Mouse (Mus musculus) adrenal gland, adult 8-10 months (tissue): ENCODE measurements around the gene Frs3. TPM values are rescaled to one million over a fixed set of nuclear protein-coding genes. Genes with fewer than 3 reads are reported as not detected.
A peak's percentile ranks its signal among the peaks of the same experiment; 100 is the strongest.

ENCODE experiments used
- DNase-seq: peaks from one replicate; pipeline ENCODE4 v3.0.0; 2022
- total RNA-seq, 4 experiments: library from RNA; stranded (reverse); gene quantifications; 2 replicates each; pipeline ENCODE4 v1.2.4; 2022

The Frs3 gene
- total RNA-seq, 4 experiments from 2014 or later, result 3.9 to 10.5 (median 8.6) TPM

DNA sequence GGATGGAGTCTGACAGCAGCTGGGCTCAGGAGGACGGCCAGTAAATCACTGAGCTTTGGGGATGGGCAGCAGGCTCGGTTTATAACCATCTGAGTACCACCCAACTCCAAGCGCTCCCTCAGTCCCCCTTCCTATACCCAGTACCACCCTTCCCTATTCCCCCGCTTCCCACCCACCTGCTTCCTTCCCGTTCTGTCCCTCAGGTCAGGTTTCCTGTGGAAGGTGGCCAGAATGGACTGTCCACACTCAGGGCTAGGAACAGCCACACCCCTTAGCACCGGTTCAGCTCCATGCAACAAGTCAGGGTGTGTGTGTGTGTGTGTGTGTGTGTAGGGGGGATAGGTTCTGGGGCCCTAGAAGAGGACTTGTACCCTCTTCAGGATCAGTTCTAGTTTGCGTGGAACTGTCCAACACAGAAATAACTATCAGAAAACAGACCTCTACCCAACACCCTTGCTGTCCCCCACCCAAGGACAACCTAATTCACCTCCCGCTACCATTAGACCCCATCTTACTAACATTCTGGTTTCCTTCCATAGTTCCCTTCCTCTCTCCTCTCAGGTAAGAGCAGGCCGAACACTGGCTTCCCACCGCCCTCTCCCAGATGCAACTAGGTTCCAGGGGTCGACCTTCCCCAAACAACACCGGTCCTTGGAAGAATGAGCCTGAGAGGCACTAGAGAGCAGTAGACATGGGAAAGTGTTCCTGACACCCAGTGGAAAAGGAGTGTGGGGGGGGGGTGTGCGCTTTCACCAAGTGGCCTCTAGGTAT lies 5.0 kb downstream of the Frs3 start:
- no peak for DNase-seq

DNA sequence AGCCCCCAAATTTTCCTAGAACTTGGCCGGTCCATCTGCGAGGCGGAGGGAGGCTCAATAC lies 5.4 kb downstream of the Frs3 start, which contains the start of gene Gm21981:
Gm21981 (minus strand) TSS at position 14 of the 61 bp plus-strand sequence.
- DNase-seq, result no peak

DNA sequence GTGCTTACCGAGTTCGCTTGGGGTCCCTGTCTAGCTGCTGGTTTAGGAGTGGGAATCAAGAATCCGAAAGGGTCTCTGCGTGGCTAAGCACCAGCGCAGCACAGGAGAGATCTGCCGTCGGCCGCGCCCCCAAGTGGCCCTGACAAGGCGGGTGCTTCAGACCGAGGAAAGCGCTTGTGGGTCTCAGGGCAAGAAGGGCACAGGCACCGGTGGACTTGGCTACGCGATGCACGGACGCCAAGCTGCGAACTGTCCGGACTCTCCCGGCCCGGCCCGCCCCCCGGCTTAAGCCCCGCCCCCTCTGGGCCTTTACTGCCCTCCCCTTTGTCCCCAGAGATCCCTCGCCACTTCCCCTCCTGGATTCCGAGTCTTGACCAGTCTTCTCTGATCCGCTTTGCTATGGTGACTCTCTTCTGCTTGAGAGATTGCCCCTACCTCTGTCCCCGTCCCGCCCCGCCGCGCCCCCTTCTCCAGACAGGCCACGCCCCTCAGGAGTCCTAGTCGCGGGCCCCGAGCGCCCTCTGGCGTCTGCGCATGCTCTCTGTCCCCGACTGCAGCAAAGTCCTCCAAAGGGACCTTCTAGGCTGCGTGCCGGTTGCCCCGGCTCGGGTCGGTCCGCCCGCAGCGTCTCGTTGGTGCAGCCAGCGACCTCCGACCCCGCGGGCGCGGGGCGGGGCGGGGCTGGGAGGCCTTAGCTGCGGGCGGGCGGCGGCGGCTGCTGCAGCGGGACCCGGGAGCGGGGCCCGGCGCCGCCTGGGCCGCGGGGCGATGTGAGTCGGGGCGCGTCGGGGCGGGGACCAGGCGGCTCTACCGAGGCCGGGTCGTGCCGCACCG lies 5.9 kb downstream of the Frs3 start, which contains the start of gene Prickle4:
Prickle4 (minus strand) TSS at position 234 of the 834 bp plus-strand sequence.
- peak; percentile 97 for DNase-seq

DNA sequence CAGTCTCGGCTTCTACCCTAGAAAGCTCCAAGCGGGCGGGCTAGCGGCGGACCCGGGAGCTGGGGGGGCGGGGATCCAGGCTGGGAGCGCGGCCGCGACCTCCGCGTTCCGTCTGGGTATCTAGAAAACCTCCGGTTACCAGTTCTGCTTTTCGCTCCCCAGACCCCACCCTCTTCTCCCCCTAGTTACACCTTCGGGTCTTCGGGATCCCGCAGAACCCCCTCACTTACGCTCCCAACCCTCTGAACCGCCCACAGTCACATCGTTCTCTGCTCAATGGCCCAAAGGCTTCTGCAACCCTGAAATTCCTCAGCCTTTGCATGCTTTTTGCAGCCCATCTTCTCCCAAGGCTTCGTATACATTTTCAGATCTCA lies 6.5 kb downstream of the Frs3 start:
- DNase-seq, result no peak

DNA sequence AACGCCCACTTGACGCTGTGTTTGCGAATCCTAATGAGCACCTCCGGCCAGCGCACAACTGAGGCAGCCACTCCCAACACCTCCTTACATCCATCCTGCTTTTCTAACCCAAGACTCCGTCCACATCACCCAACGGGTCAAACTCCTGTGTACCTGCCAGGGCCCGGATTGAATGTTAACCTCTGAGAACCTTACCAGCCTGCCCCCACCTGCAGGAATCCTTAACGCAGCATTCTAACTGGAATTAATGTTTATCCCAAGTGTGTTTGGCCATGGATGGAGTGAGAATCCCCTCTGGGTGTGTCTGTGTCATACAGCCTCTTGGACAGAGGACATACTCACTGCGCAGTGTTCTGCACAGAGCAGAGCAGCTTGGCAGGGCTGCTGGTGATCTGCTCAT lies 9.3 kb downstream of the Frs3 start:
- DNase-seq, result no peak

DNA sequence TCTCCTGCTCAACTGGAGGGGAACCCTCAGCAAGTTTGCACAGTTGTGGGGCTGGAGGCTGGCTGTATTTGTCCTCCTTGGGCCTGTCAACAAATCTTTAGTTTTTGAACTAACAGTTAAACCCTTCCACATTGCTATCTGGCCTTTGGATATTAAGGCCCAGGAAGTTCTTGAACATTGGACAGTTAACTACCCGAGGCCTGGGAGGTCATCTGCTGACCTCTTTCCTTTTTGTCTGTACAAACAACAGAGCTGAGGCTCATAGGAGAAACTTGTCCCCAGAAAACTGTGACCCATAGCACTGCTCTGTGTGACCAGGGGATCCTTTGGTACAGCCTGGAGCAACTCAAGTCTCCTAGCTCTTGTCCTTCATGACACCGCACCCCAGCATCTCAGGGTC lies 10.2 kb downstream of the Frs3 start:
- DNase-seq, result no peak

DNA sequence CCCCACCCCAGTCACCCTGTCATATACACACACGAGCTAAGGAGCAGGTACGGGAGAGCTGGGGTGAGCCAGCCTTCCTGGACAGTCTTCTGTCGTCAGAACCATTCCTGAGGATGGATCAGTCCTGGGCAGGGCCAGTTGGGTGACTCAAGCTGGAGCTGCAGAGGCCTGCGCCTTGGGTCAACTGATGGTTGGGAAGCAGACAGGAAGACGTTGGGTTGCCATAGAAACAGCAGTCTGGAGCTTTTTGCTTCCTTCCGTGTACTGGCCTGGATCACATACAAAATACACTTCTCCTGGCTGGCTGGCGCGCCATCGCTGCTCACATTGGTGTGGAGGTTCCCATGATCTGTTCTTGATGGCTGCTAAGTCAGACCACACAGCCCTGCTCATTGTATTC lies 13.0 kb downstream of the Frs3 start:
- DNase-seq, result no peak

DNA sequence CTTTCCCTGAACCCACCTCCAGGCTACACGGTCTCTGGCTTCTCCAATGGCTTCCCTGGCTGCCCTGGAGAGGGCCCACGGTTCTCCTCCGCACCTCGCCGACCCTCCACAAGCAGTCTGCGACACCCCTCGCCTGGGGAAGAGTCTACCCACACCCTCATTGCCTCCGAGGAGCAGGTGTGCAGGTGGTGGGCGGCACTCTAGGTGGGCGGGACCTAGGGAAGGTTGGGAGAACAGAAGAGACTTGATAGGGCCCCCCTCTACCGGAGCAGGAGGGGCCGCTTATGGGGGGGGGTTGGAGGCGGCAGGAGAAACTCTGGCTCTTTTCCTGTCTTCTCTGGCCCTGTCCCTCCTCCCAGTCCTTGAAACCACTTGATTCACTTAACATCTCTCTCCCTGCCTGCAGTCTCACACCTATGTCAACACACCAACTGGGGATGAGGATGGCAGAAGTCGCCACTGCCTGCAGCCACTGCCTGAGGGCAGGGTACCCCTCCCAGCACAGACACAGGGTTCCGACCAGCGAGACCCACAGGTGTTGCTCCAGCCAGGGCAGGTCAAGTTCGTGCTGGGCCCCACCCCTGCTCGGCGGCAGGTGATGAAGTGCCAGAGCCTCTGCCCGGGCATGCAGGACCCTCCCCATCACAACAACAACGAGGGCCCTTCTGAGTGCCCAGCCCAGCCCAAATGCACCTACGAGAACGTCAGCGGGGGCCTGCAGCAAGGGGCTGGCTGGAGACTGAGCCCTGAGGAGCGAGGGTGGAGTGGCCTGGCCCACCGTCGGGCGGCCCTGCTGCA lies 13.9 kb downstream of the Frs3 start:
- no peak for DNase-seq

DNA sequence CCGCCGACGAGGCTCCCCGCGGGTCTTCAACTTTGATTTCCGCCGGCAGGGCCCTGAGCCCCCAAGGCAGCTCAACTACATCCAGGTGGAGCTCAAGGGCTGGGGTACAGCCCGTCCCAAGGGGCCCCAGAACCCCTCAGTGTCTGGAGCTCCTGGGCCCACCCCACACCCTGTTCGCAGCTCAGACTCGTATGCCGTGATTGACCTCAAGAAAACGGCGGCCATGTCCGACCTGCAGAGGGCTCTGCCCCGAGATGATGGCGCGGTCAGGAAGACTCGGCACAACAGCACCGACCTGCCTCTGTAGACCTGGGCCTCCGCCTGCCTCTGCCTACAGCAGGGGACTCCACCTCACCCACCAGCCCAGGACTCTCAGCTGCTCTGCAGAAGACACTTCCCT lies 14.7 kb downstream of the Frs3 start:
- DNase-seq, result no peak

DNA sequence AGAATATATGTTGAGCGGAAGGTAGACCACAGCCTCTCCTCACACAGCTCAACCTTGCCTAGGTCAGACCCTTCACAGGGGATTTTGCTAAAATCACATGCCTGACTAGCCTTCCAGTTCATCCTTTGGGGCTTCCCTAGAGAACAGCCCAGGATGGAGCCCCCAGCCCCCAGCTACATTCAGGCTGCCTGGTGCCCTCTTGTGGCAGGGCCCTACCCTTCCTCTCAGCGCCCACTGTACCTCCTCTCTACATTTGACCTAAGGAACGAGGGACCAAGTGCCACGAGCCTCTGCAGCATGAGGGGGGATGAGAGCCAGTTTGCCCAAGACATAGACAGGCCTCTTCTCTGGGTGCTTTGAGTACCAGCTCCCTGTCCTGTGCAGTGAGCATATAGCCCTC lies 15.9 kb downstream of the Frs3 start:
- DNase-seq, result no peak

DNA sequence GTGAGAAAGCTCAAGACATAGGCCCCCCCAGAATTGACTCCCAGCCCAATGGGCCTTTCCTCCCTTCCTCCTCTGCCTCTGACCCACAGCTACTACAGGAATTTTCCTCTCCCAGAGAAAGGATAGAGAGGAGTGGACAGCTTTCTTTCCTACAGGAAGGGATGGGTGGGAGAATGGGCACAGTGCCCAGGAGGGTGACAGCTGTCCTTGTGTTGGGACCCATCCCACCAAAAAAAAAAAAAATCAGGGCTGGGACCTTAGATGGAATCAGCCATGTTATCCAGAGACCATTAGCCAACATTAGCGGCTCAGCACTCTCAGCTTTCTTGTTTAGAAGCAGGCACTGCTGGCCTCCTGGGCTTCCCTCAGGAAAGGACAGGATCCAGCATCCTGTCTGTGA lies 17.4 kb downstream of the Frs3 start:
- DNase-seq, result no peak

DNA sequence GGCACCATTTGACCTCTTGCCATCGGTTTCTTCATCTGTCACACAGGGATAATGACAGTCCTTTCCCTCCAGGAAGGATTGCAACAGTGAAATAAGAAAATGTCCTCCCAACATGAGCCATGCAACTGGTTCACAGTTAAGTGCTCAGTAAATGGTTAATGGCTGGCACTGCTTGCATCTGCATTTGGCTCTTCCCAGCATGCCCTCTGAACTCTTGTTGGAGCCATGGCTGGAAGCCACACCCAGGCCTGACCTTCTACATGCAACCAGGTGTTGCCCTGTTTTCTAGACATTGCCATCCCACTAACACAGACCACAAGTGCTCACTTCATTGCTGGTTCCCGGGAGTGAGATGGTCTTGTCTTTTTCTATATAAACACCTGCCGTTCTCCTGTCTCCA lies 19.1 kb downstream of the Frs3 start:
- DNase-seq, result no peak

DNA sequence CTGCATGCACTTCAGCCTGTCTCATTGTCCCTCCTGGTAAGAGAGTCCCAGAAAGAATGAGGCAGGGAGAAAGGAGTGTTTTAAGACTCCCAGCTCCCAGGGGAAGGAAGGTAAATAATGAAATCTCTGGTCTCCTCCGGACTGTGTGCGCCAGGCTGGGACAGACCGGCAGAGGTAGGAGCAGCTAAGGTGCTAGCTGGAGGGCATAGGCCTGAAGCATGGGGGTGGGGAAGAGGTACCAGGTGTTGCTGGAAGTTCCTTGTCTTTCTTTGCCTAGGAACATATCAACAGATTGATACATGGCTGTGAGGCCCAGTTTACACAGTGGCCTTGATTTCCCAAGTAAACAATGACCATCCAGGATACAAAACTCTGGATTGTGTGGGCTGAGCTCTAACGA lies 20.1 kb downstream of the Frs3 start:
- DNase-seq, result no peak

DNA sequence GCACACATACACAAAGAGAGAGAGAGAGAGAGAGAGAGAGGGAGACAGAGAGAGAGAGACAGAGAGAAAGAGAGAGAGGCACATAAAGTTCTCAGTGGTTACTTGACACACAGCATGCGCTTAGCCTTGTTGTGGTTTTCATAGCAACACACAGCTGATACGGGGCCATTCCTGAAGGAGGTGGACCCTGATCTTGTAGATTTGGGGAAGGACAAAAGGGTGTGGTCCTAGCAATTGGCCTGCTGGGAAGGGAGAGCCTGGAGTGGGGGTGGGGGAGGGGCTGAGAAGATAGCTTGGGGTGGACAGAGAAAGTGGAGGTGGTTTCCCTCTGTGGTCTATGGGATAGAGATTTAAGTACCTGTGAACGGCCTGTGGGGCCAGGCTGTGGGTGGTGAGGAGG lies 21.2 kb downstream of the Frs3 start:
- no peak for DNase-seq

DNA sequence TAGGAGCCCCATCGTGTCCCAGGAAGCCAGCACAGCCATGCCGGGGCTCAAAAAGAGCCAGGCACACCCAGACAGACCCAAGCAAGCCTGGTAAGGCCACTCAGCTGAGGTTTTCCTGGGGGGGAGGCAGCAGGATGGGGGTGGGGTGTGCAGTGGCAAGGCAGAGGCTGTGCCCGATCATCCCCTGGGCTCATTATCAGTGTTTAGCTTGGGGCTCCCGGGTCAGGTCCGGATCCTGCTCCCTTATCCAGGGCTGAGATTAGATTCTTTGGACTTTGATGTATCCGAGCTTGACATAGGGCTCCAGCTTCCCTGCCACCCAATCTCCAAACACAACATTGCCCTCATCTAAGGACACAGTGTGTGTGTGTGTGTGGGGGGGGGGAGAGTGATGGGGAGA lies 23.1 kb downstream of the Frs3 start:
- DNase-seq, result no peak

DNA sequence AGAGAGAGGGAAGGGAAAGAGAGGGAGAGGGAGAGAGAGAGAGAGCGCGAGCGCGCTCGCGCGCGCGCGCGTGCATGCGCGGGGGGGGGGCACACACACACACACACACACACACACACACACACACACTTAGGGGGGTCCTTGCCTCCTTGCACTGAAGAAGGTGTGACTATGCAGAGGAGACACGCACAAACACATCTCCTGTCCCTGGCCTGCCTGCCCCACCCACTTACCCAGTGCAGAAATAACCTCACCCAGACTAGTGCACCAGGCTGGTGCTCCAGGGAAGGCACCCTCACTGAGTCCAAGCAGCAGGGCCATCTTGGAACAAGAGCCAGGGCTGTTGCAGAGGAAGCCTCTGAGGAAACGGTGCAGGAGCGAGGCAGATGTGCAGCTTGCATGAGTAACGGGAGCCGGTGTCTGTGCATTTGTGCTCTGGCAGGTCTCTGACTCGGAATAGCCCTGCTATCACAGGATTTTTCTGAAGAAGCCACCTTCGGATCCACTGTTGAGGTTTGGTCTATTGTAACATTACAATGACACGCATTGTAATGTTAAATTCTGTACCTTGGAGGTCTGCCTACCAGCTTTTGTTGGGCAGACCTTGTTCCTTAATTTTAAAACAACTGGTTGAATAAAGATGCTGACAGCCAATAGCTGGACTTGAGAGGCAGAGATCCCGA lies 24.2 kb downstream of the Frs3 start:
- no peak for DNase-seq

DNA sequence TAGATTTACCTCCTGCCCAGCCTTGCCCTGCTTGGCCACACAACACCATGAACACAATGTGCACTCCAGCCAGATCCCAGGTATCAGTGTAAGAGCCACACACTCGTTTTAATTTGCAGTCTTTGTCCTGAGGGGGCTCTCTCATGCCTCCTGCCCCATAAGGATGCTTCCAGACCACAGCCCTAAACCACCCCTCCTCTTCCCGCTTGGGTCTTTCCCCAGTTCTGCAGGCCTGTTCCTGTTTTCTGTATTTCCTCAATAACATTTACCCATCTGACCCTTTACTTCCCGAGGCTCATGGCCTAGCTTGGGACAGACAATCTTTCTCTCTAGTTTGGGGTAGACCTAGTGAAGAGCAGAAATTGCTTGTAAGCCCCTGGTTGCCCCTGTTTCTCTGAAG lies 26.2 kb downstream of the Frs3 start:
- no peak for DNase-seq

DNA sequence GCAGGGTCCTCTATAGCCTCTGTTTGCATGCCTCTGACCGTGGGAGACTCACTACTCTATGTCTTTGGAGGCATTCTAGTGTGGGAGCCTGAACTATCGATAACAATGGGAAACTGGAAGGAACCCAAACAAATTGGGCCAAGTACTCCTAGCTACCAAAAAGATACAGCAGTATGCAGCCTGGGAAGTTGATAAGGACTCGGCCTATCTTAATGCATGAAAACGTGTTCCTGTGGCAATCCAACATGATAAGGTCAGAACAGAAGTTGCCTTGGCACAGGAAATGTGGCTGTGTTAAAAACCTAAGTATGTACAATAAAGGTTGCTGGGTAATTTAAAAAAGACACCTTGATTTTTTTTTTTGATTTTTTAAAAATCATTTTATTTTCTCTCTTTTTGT lies 32.4 kb downstream of the Frs3 start:
- no peak for DNase-seq

DNA sequence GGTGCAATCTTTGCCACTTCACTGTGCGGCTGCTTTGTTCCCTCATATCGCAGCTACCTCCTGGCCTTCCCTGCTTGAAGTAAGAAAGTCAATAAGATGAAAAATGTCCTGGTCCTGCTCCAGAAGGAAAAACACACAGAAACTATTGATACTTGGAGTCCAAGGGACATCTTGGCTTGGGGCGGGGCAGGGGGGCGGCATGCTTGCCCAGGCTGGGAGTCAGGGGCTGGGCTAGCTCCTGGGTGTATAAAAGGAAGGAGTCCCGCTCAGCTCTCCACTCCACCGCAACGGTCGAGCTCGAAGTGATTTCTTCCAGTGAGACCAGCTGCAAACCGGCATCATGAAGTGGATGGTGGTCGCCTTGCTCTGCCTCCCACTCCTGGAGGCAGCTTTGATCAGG lies 37.7 kb downstream of the Frs3 start, which contains the start of gene Pgc:
Pgc (plus strand) TSS at position 277 of the 400 bp plus-strand sequence.
- DNase-seq, result no peak

DNA sequence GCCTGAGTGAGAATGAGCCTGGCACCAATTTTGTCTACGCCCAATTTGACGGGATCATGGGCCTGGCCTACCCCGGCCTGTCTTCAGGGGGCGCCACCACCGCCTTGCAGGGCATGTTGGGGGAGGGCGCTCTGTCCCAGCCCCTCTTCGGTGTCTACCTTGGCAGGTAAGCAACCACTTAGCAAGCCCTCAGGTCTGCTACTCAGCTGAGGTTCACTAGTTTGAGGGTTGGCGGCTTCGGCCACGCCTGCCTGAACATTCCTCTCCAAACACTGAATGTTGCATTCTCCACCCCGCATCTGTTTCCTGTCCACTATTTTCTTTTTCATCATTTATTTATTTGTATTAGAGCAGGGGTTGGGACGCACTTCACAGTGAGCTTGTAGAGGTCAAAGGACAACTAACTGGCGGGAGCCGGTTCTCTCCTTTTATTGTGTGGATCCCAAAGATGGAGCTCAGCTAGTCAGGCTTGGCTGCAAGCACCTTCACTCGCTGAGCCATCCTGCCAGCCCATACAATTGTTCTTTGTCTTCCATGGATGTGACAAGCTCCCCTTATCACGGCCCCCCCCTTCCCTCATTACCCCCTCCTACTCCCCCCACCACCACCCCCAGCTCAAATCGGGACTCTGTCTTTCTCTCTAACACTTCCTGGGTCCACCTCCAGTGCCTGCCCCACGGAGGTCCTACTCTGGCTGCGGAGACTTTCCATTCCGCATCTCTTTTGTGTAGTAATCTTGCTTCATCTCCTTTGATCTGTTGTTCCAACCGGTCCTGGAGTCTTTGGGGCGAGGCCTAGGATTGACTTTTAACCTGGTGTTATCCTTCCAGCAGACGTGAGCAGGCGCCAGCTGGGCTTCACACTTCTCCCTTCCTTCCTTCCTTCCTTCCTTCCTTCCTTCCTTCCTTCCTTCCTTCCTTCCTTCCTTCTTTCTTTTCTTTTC lies 42.1 kb downstream of the Frs3 start:
- no peak for DNase-seq

DNA sequence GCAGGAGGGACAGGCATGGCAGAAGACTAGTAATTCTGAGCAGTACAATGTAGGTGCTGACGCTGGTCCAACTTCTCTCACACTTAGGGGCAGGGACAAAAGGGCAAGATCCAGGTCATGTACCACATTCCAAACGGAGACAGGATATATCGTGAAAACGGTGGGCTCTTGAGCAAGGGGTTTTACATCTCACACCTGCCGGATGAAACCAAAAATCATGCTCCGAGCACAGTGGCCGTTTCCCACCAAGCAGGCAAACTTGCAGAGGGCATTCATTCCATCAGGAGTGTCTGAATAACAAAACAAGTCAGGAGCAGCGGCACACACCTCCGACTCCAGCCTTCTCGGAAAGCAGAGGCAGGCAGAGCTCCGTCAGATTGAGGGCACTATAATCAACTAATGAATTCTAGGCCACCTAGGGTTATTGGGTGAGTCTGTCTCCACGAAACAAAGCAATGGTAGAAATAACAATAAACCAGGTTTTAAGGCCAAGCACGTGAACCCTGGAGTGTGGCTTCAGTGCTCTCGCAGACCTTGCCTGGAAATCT lies 46.8 kb downstream of the Frs3 start:
- DNase-seq, result no peak

DNA sequence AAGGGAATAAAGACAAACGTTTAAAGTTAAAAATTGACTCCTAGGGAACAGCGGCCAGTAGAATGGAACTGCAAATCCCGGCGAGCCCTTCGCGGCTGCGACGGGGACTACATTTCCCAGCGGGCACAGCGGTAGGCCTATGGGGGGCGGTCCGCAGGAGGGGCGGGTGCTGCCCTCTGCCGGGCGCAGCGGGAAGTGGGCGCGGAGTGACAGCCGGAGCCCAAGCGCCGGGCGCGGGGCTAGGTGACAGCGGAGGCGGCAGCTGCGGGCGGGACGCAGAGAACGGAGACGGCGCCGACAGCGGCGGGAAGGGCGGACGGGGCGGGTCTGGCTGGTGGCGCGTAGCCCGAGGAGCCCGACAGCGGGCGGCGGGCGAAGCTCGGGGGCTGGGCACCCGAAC lies 48.0 kb downstream of the Frs3 start, which contains the start of gene Tfeb:
Tfeb (plus strand) TSS at position 175 of the 400 bp plus-strand sequence.
- peak; percentile 92 for DNase-seq
